Mouse (Mus musculus): ENCODE results near the gene Aldh1l1.
"Not testable (repeated sequence)": the region's sequence is repeated elsewhere in the genome, so short reads cannot be mapped to it uniquely, and the experiment has no call there.

Aldh1l1 gene

DNA sequence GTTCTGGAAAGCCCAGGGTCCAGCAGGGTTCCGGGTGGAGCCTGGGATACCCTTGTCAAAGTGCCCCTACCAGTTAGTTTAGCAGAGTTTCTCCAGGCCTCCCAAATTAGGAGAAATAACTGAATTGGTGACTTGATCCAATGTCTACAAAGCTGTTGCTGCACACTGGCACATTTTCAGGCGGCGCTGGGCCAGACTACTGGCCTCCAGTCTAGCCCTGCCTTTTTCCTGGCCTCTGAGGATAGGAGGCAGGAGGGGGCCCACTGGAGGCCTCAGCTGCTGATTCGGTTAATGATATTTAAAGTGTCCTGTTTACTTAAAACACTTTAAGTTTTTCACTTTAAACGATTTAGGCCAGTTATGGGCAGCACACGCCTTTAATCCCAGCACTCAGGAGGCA is 138.0 kb downstream of the Aldh1l1 start:
- DNase-seq: peak in 1 of 2 experiments; percentile 29

DNA sequence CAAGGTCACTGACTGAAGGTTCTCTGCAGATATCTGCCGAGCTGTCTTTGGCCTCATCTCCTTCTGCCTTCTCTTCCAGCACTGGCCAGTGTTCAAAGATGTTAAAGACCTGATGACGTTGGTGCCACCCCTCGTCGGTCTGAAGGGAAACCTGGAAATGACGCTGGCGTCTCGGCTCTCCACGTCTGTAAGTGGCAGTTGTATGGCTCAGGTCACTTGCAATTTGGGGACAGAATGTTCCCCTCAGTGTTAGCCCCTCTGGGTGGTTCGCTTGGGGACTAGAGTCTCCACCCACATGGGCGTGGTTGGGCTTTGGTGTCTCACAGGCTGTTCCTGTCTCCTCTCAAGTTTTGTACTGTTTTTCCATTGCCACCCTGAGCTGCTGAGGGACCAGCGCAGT is 138.5 kb downstream of the Aldh1l1 start:
- peak in 1 of 2 experiments; percentile 57 for DNase-seq

DNA sequence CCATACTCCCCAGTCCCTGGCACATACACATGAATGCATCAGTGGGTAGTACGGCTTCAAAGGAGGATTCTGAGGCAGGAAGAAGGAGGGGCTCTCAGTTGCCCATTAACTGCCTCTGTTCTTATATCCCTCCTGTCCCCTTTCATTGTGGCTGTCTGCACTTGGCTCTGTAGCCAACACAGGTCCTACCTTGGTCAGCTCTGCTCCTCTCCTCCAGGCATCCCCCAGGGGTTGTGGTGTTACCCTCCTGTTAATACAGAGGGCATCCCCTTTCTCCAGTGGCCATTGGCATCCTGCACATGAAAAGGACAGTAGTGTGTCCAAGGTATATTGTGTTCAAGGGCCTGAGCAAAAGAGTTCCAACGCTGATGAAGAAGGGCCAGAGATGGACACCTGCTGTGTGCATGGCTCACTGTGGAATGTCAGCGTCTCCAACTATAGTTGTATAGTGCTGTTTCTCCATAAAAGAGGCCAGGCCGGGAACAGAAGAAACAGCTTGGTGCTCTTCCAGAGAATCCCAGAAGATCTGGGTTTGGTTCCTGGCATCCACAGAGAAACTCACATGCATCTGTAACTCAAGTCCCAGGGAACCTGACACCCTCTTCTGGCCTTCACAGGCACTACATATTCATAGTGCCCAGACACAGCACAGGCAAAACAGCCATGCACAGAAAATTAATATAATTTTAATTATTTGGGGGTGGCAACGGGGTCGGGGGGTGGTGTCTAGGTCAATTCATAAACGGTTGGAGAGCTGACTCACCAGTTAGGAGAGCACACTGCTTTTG is 139.2 kb downstream of the Aldh1l1 start:
- no peak for DNase-seq

DNA sequence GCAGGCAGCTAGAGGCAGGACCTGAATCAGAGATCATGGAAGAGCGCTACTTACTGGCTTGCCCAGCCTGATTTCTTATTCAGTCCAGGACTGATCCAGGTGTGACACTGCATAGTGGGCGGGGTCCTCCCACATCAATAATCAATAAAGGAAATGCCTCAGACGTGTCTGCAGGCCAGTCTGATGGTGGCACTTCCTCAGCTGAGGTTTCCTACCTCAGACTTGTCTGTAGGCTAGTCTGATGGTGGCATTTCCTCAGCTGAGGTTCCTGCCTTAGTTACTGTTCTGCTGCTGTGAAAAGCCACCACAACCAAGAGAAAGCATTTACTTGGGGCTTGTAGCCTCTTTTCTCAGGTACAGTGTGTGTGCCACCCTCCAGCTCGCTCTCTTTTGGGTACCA is 141.3 kb downstream of the Aldh1l1 start:
- DNase-seq: no peak

DNA sequence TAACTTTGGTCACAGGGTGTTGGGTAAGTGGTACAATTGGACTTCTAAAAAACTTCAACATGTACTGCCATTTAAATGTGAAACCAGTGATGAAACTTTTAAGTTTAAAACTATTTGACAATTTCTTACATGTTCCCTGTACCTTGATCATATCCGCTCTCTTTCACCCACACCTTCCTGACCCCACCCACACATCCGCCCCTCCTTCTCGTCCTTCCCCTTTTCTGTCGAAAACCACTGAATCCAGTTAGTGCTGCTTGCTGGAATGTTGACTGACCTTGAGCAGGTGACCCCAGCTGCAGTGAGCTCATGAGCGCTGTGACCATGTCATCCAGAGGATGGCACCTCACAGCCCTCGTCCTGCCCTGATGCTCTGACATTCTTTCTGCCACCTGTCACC is 143.3 kb downstream of the Aldh1l1 start:
- no peak for DNase-seq

DNA sequence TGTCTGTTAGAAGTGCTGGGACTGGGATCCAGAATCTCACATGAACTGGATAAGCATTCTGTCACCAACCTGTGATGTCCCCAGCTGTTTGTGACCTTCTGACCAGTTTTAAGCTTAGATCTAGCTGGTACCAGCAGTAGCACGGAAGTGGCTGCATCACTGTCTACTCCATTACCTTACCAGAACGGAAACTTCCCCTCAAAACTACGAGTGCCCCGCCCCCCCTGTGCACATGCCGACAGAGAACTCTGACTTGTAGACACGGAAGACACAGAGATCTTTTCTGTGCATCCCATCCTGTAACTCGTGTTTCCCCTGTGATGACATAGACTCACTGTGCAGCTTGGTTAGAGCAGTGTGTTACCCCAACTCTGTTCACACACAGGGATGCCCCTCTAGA is 144.2 kb downstream of the Aldh1l1 start:
- no peak for DNase-seq

DNA sequence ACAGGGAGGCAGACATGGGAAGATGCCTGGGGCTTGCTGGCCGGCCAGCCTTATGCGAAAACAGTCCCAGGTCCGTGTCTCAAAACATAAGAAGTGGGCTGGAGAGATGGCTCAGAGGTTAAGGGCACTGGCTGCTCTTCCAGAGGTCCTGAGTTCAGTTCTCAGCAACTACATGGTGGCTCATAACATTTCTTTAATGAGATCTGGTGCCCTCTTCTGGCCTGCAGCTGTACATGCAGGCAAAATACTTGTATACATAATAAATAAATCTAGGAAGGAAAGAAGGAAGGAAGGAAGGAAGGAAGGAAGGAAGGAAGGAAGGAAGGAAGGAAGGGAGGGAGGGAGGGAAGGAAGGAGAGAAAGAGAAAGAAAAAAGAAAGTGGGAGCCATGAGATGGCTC is 146.3 kb downstream of the Aldh1l1 start:
- DNase-seq: not testable (repeated sequence)

DNA sequence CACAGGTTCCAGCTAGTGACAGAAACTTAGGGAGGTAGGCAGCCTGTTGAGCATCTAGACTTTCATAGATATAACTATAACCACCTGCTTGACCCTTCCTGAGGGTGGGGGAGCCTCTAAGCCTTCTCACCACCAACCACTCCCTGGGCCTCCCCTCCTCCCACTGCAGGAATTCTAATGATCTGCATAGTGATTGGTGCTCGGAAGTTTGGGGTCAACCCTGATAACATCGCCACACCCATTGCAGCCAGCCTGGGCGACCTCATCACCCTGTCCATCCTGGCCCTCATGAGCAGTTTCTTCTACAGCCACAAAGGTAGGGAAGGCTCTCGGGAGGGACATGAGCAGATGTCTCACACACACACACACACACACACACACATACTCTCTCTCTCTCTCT is 148.9 kb downstream of the Aldh1l1 start:
- no peak for DNase-seq

DNA sequence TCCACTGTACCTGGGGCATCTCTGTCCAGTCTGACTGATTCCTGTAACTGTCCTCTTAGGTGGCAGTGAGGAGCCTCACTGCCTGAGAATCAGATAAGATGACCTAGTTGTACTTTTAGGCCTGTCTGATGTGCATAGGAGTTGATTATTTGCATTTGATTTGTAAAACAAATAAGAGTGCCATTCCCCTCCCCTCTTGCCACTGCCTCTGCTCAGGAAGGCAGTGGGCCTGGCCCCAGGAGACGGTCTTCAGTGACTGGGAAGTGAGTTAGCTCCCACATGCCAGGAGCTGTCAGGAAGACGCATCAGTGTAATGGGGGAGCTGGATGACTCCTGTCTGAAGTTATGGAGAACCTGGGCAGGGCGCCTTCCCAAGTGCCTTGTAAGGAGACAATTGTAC is 149.4 kb downstream of the Aldh1l1 start:
- DNase-seq: no peak

DNA sequence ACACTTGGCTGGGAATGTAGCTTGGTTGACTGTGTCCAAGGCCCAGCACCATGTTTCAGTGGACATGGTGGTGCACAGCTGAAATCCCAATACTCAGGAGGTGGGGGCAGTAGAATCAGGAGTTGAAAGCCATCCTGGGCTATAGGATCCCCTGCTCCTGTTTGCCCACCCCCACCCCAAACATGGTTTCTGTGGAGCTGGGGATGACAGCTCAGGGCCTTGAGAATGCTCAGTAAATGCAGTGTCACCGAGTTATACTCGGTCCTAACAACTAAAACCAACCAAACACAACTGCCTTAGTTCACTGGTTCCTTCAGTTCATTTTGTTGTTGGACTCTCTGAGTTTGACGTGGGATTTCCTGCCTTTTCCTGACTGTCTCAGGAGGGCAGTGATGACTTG is 156.8 kb downstream of the Aldh1l1 start:
- DNase-seq: no peak

DNA sequence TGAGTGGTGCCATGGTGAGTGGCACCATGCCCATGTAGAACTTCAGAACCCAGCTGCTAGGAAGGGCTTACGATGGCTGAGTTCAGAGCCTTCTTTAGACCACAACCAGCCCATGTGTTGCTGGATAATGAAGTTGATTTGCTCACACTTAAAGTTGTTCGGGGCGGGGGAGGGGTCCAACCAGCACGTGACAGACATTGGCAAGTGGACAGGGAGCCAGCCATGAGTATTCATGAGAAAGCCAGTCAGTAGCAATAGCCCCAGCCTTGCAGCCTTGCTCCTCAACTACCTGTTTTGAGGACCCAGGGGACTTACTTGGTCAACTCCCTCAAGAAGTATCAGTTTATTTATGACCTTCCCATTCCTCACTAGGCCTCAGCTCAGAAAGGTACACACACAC is 158.7 kb downstream of the Aldh1l1 start:
- no peak for DNase-seq

DNA sequence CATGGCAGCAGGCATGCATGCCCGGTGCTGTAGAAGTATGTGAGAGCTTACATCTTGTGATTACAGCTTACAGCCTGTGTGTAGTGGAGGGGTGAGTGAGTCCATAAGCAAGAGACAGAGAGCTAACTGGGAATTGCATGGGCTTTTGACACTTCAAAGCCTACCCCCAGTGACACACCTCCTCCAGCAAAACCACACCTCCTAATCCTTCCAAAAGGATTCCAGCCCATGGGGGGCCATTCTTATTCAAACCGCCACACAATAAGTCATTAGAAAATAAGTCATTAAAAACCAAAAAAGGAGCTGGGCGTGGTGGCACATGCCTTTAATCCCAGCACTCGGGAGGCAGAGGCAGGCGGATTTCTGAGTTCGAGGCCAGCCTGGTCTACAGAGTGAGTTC is 162.2 kb downstream of the Aldh1l1 start:
- DNase-seq: no peak

DNA sequence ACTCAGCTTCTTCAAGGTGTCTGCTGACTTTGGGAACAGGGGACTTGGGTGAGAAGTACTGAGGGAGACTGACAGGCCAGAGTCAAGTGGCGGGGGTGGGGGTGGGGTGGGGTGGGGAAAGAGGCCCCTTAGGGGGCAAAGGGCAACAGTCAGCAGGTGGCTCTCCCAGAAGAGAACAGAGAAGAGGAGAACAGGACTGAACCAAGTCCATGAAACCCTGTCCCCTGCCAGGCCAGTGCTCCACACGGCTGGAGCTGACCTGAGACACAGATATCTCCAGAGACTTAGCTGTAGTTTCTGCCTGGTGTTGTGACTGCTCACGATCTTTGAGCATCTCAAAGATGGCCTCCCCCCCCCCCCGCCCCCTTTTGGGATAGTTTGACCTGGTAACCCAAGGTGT is 163.1 kb downstream of the Aldh1l1 start:
- no peak for DNase-seq
